Mouse (Mus musculus): Measurements from ENCODE around the gene Hist1h3f.

DNA sequence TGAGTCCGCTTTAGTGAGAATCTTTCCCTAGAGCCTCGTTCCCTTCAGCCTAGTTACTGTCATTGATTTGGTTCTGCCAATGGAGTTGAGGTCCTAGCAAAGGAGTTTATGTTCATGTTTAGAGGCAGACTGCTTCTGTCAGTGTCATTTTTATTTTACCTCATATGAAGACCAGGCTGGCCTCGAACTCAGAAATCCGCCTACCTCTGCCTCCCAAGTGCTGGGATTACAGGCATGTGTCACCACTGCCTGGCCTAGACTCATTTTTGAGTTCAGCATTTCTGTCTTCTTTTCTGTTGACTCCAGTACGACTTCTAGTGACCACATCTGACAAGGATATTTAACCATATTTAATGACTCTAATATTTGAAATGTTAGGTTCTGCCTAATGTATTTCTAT, 28.6 kb upstream of the Hist1h3f start:
- no peak for TF ChIP-seq CTCF (IDR thresholded peaks at IDR 0.05; ENCODE audit: low read depth)
- no peak for TF ChIP-seq EP300 (IDR thresholded peaks at IDR 0.05; ENCODE audit: low read depth)
